Mouse (Mus musculus): ENCODE results near the gene Fcgr1. TPM values are rescaled to one million over a fixed set of nuclear protein-coding genes. Genes with fewer than 3 reads are reported as not detected.
"Not testable (repeated sequence)": the region's sequence is repeated elsewhere in the genome, so short reads cannot be mapped to it uniquely, and the experiment has no call there.

Fcgr1 gene
- total RNA-seq (2021), result under 1 TPM; 0.33 to 0.40 TPM
- long read RNA-seq, experiment 1, result 0 reads
- long read RNA-seq, experiment 2, partial matches to known transcripts, result 0 of 1 reads
- long read RNA-seq, experiment 2, other reads (novel, unspliced or antisense), result 0 of 1 reads

DNA sequence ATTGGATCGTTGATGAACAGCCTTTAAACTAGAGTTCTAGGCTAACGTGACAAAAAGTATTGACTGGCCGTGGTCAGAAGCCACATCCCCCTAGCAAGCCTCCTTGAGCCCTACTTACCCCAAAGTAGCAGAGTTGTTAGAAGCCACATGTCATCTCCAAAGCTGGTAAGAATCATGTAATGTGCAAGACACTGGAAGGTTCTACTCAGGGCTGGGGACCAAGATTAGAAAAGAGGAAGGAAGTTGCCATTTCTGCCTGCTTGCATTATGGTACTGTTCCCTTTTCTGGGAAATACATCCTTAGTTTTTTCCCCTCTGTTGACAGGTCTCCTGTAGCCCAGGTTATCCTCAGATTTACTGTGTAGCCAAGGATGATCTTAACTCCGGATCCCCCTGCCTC, at the start of gene Fcgr1:
Gene Fcgr1, minus strand, starts transcription at position 183 of the 400 bp plus-strand sequence.
- no peak for DNase-seq

DNA sequence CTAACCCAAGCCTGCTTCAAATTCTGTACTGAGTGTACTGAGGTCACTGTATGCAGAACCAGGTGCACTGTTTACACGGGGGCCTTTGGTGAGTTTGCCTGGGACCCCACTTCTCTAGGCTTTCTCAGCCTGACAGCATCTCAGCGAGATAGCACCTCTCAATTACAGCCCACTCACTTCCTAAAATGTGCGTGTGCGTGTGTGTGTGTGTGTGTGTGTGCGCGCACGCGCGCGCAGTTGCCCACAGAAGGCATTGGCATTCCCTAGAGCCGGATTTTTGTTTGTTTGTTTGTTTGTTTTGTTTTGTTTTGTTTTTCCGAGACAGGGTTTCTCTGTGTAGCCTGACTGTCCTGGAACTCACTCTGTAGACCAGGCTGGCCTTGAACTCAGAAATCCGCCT, 48.9 kb upstream of the Fcgr1 start:
- DNase-seq, result not testable (repeated sequence)

DNA sequence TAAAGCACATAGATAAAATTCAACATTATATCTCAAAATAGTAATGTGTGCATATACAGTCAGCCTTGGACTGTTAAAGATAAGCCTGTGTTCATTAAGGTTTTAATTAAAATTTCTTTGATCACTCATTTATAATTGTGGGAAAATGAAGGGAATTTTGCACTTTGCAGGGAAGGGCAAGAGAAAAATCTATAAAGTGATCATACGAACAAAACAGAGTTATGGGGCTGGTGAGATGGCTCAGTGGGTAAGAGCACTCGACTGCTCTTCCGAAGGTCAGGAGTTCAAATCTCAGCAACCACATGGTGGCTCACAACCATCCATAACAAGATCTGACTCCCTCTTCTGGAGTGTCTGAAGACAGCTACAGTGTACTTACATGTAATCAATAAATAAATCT, 48.3 kb upstream of the Fcgr1 start:
- not testable (repeated sequence) for DNase-seq

DNA sequence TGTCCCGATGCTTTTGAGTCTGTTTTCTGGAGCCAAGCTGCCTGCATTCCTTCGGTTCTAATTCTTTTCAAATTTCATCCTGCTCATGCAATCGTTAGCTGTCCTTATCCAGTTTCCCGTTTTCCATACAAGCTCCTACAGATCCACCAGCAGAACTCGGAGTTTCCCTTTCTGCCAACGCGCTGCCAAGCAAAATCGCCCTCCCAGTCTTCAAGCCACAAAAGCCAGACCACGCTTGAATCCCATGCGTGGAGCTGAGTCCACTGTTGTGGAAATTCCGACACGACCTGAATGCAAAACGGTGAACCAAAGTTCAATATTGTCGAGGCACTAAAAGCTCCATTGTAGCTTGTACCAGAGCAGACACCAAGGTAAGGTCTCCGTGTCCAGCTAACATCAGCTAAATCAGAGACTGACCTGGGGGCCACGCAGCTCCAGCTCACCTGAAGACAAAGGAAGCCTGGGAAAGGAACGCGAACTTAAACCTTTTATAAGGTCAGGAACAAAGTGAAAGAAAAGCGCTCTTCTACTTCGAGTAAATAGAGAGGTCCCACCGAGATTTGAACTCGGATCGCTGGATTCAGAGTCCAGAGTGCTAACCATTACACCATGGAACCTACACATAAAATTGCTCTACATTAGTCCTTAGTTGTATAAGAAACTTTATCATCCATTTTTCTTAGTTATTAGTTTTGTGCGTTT, 47.0 kb upstream of the Fcgr1 start:
- no peak for DNase-seq

DNA sequence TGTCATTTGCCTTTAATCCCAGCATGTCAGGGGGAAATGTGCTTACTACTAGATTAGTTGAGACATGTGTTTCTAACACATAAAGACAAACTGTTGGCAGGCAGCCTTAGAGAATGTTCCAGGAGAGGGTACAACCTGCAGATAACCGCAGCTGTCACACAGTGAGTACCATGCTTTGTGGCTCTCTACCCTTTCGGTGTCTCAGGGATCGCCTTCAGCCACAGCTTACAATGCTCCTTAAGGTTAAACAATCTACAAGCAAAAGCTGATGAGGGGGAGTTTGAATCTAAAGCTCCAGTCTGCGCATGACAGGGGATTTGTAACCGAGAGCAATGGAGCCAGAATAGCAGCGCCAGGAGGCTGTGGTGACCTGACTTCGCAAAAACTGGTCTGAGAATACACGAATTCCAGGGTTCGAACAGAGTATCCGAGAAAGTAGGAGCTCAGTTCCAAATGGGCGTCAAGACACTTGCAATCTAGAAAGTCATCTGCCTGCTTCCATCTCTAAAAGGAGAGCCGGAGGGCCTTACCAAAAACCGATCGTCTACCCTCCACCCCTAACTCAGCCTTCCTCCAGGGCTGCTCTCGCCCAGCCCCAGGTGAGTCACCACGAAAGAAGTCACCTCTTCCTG, 45.2 kb upstream of the Fcgr1 start:
- DNase-seq, result no peak

DNA sequence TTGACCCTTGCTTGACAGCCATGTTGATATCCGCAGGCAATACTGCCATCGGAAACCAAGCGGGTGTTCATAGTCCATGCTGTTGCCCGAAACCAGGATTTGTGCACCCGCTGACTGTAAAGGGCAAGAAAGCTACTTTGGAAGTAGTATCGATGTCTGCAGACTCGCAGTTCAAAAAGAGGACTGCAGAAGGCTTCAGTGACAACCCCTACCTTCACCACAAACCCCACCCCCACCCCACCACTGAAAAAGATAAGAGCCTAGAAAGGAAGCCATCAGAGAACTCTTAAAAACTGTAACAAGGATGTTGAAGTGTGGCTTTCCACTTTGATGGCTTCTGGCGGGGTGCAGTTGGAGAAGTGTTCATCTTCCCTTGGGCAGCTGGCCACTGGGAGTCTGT, 44.3 kb upstream of the Fcgr1 start:
- DNase-seq, result no peak

DNA sequence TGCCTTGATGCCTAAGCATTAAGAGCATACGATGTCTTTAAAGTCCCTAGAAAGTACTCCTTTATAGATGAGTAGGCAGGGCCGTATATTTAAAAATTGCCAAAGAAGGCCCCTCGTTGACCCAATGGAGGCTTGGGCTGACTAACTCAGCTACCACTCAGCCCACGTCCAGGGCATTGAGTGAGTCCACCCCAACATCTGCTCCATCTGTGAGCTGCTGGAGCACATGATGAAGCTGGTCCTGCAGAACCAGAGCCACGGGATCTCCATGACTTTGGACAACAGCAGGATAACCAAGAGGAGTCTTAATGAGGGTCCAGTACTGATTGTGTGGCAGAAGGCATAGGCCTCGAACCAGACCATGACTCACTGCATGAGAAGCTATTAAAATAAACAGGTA, 43.5 kb upstream of the Fcgr1 start:
- no peak for DNase-seq

DNA sequence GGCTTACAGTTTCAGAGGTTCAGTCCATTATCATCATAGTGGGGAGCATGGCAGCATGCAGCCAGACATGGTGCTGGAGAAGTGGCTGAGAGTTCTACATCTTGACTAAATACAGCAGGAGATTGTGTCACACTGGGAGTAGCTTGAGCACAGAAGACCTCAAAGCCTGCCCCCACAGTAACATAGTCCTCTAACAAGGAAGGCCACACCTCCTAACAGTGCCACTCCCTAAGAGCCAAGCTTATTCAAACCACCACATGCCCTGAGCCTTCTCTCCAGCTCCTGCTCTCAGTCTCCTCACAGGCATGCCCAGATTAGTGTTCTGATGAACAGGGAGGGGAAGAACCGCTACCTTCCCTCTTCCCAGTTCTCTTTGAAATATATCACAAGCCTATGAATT, 42.9 kb upstream of the Fcgr1 start:
- DNase-seq, result no peak

DNA sequence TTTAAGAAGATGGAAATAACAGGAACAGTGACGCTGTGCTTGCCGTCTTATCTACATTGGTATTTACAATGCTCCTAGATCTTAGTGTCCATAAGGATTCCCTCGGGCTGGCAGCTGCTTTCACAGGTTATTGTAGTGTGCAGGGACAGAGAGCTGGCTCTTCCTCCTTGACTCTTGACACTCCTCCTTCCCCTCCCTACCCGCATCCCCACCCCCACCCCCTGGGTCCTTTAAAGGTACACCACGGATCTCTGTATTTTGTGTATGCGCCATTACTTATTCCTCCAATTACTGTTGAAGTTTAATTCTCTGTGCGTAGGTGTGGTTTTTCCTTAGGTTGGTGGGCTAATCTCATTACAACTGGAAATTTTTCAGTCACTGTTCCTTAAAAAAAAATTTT, 41.8 kb upstream of the Fcgr1 start:
- DNase-seq, result no peak

DNA sequence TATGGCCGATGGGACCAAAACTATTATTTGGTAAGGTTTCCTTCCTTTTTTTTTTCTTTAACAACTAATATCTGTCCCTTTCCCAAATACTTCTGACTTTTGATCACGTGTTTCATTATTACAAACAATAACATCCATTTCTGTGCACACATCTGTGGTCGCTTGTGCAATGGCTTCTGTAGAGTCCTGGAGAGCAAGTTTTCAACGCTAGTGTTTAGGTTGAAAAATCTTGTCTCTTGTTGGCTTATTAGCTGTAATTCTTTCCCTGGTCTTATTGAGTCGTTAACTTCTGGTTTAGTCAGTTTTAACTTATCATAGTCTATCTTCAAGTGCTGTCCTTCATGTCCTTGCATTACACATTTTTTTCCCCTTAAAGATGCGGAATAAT, 41.4 kb upstream of the Fcgr1 start:
- DNase-seq, result no peak

DNA sequence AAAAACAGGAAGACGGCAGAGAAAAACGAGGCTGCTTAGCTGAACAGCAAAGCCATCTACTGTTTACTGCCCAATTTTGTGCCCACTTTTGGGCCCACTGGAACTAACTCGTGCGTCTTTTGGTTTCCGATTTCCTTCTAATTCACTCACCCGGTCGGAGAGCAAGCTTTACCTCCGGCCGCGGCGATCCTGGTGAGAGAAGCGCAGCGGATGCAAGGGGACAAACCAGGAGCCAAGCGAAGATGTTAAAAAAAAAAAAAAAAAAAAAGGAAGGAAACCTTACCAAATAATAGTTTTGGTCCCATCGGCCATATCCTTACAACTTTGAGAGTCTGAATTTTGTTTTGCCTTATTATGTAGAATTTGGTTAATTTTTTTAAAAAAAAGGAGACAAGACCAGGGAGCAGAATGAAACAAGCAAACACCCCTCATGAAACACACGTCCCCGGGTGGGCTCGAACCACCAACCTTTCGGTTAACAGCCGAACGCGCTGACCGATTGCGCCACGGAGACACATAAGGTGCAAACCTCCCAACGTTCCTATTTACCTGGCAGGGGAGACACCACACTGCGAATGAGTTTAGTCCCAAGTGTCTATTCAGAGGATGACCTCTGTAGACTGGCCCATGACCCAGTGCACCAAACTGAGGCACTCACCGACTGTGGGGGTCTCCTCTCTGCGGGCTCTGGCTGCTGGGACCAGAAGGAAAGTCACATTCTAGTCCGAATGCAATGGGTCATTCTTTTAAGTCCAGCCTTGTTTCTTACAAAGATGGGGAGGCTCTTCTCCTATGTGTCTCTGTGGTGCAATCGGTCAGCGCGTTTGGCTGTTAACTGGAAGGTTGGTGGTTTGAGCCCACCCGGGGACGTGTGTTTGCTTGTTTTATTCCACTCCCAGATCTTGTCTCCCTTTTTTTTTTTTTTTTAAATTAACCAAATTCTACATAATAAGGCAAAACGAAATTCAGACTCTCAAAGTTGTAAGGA, 40.7 kb upstream of the Fcgr1 start:
- DNase-seq, result no peak

DNA sequence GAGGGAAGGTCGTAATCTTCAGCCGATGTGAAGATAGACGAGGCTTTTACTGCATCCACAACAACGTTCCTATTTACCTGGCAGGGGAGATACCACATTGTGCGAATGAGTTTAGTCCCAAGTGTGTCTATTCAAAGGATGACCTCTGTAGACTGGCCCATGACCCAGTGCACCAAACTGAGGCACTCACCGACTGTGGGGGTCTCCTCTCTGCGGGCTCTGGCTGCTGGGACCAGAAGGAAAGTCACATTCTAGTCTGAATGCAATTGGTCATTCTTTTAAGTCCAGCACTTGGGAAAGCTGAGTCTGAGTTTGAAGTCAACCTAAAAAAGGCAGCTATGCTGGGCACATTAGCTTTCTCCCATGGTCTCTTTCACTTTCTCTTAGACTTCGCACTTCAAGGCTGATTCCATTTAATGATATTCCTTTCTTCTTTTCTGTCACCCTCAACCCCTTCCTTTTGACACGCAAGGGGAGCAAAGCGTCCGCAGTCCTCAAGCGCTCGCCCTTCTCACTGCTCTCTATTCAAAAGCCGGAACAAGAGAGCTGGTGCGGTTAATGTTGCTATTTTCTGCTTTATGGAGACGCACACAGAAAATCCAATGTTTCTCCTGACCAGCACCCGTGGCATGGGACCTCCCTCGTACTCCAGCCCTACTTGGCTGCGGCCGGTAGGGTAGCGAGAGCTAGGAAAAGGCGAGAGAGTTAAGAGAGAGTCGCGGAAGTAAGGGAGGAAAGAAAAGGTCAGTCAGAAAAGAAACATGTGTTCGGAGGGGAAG, 39.8 kb upstream of the Fcgr1 start:
- DNase-seq, result no peak

DNA sequence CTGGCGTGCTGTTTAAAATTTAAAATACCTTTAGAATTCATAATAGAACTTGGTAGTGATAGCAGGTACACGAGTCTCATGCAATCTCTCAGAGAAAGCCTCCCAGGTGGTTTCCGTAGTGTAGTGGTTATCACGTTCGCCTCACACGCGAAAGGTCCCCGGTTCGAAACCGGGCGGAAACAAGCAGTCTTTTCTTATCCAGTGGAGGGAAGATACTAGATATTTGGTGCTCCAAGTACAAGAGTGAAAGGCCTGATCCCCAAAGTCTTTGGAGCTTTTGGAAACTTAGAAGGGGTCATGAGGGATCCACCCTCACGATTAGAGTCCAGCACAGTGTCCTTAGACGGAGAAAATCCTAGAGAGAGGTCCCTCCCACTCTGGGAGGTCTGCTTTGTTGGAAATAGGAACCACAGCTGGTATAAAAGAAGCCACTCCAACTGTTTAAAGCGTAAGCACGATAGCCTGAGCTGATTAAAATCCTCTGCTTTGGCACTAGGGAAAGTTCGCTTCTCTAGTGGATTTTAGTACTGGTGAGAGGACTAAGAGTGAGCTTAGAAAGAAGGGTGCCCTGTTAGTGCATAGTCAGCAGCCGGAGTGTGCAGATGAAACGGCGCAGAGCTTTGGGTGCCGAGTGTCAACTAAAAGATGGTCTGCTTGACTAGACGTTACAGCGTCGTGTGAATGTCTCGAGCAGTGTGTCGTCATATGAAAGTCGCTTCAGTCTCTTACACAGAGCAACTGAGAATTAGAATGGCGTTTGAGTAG, 39.0 kb upstream of the Fcgr1 start:
- DNase-seq, result no peak

DNA sequence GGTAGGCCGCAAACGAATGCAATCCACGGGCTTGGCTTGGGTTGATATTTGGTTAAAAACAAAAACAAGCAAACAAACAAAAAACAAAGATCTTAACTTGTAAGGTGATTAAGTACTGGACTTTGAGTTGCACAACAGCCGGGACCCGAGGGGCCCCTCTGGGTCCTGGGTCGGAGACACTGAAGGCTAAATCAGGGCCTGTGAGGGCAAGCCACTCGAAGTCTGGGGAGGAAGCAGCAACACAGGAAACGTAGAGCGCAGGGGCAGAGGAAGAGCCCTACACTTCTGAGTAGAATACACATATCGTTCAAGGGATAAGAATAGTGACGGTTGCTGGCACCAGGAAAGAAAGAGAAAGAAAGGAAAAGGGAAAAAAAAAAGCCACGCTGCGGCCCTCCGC, 38.2 kb upstream of the Fcgr1 start:
- DNase-seq, result no peak

DNA sequence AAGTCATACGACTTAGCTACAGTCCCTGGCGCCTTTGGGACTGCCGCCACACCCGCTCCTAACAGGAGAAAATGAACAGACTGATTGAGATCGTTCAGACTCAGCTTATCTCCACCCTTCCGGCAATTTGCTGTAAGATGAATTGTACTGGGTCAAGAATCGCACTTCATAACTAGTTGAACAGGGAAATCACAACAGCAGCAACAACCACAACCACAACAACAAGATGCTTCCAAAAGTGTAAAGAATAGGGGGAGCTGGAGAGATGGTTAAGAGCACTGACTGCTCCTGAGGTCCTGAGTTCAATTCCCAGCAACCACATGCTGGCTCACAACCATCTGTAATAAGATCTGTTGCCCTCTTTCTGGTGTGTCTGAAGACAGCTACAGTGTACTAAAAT, 37.7 kb upstream of the Fcgr1 start:
- DNase-seq, result no peak

DNA sequence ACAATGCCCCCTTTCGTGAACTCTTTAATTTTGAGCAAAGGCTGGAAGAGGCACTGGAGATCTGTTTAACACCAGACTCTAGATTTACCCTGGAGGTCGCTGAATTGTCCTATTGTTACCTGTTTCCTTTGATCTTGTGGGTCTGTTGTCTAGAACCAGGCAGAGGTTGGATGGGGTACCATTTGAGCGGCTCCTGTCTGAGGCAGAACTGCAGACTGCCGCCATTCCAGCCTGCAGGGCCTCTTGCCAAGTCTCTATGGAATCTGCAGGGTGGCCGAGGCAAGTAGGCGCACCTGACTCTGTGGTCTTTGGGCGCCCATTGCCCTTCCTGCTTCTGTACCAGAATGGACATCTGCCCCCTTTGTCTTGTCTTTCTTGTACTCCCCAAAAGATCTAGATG, 36.8 kb upstream of the Fcgr1 start:
- no peak for DNase-seq

DNA sequence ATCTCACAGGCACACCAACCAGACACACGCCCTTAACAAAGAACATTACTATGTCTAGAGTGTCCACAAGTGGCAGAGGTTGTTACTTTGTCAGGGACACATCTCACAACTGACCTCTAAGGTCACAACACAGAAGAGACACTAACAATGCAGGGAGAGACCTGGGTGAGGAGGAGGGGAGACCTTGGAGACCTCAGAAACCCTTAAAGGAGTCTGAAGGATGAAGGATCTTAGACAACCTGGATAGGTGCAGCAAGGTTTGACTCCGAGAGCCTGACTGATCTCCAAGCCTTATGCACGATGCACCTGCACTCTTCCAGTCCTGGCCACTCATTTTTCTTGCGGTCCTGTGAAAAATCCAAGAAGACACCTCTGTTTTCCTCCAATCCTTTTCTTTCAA, 36.4 kb upstream of the Fcgr1 start:
- no peak for DNase-seq

DNA sequence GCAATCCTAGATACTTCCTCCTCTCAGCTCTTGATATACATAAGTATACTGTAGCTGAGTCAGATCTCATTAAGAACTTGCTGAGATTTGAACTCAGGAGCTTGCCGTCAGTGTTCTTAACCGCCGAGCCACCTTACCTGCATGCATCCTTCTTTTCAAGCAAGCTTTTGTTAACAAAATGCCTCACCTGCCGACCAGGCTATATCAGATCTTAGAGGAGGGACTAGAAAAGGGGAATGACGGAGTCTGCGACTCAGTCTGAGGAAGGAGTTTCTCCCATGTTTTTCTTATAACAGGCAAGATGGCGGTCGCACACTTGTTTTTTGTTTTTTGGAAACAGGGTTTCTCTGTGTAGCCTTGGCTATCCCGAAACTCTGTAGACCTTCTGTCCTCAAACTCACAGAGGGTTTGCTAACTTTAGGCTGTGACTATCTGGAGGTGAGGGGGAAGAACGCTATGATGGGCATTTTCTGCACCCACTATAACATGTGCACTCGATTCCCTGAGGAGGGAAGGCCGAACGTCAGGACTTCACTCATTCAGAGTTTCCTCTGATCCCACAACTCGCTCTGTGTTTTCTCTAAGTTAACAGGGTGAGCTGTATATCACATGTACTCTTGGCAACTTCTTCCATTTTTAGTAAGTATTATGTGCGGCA, 35.1 kb upstream of the Fcgr1 start:
- no peak for DNase-seq

DNA sequence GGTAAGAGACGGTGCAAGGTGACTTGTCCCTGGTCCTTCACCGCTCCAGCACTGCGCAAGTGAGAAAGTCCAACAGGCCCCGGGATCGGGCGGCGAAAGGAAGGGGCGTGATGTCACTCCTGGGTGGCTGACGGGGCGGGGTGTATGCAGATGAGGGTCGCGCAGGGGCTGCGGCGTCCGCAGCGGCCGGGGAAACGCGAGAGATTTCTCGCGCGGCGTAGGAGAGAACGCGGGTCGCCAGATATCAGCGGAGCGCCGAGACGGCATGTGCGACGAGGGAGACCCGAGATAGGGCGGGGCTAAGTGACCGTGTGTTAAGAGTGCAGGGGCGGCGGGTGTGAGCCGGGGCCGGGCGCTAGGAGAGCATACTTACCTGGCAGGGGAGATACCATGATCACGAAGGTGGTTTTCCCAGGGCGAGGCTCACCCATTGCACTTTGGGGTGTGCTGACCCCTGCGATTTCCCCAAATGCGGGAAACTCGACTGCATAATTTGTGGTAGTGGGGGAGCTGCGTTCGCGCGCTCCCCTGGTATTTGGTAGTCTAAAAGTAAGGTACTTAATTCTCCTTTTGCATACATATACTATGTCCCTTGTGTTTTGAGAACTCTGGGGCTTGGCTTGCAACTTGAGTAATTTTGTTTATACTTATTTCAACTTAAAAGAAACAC, 34.4 kb upstream of the Fcgr1 start:
- not testable (repeated sequence) for DNase-seq

DNA sequence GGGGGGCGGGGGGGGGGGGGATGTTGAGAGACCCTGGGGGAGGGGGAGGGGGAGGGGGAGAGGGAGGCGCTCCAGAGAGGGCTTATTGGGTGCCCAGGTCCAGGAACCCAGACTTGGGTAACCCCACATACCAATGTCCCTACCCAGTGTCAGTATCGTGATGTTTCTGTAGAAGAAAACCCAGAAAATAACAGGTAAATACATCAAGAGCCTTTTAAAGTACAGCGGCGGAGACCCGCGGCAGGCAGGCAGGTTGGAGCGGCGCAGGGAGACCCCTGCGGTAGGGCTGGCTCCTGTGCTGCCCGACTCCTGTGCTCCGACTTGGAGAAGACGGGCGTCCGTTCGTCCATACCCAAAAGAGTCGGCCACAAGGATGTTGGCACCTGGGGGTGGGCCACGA, 33.9 kb upstream of the Fcgr1 start:
- DNase-seq, result no peak

All from gastrocnemius, postnatal 25 days (tissue).